Mouse (Mus musculus): ENCODE results near the gene Bpifc. TPM values are rescaled to one million over a fixed set of nuclear protein-coding genes. Genes with fewer than 3 reads are reported as not detected.
"Not testable (repeated sequence)": the region's sequence is repeated elsewhere in the genome, so short reads cannot be mapped to it uniquely, and the experiment has no call there.

The Bpifc gene
- under 1 TPM in 2 of 4 experiments, not detected in 2; 0.75 to 0.87 TPM for total RNA-seq (2022)

DNA sequence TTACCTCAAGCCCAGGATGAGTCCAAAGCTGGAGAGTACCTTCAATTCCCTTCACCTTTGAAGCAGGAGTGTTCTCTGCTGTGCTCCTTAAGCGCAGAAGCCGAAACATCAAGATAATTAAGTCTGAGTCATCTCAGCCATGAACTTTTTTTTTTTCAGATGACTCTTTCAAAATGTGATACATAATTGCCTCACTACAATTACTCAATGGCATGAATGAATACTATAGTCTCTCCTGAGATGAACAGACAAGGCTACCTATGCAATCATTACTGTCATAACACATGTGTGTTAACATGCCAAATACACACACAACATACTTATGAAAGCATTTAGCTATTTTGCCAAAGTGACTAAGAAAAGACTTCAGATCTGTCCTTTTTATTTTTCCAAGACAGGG lies at the start of gene Bpifc:
Gene Bpifc, minus strand, starts transcription at position 115 of the 400 bp plus-strand sequence.
- DNase-seq: no peak

DNA sequence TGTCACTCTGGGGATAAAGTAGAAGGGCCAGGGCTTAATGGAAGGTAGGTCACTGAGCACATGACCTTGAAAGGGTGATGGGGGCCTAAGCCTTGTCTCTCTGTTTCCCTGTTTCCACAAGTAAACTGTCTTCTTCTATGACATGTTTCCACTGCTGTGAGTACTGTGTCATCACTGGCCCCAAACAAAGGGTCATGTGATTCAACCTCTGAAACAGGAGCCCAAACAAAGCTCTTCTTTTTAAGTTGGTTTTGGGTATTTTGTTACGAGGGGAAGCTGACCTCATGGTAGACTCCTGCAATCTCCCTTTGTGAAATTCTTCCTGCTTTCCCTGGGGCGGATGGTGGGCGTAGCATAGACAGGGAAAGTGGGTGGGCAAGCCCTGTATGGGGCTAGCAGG lies 48.6 kb upstream of the Bpifc start:
- no peak for DNase-seq

- DNase-seq: no peak
Observed at GRCm38 (mm10) chr10:86057712-86058111, 46.0 kb upstream of the Bpifc start.

DNA sequence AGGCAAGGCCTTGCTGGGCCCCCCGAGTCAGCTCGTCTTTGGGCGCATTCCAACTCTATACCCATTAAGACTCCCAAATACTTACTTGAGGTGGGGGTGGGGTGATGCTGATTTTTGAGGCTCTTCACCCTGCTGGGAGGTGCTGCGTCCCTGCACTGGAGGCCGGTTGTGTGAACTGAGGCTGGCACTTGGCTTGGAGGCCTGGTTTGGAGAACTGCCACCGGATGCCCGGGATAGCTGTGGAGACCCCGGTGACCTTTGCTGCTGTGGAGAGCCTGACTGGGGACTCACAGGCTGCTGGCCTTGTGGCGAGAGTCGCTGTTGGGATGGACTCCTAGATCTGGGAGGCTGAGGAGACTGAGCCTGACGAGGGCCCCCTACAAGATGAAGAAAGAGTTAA lies 45.6 kb upstream of the Bpifc start:
- no peak for DNase-seq

DNA sequence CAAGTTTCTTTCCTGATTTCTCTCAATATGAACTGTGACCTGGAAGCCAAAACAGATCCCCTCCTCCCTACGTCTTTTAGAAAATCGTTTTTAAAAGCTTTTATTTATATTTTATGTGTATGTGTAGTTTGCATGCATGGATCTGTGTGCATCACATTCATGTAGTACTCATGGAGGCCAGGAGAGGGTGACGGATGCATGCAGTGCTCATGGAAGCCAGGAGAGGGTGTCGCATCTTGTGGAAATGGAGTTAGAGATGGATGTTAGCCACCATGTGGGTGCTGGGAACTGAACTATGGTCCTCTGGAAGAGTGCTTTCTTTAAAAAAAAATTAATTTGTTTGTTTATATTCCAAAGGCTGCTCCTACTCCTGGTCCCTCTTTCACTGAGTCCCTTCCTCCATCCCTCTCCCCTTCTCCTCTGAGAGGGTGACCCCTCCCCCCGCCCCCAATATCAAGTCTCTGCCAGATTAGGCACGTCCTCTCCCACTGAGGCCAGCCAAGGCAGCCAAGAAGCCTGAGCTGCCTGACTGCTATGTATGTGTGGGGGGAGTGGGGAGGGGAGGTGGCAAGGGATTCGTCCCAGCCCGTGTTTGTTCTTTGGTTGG lies 44.7 kb upstream of the Bpifc start:
- DNase-seq: no peak

DNA sequence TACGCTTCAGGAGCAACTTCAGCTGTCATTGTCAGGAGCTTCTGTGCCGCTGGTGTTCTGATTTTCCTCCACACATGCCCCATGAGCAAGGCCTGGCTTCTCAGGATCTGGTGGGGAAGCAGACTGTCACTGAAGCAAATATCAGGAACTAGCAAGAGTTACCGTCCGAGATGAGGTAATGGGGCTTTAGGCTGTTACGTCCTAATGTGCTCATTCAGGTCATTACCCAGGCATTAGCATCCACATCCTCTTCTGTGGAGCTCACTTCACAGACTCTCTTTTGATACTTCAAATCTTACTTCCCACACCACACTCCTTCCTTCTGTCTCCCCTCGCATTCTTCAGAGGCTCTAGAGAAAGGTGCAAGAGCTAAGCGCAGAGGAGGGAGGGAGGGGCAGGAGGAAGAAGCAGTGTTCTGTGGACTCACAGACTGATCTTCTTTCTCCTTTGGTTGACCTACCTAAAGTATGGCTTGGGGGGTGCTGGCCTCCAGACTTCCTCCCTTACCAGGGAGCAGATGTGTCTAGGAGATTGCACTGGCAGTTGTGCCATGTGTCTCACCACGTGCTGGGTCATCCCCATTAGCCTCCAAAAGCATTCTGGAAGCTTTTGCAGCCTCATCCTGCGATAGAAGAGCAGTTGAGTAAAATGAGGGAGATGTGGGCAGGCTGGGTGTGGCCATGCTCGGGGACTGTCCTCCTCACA lies 41.3 kb upstream of the Bpifc start:
- no peak for DNase-seq

- no peak for DNase-seq
Observed at GRCm38 (mm10) chr10:86050522-86050921, 38.8 kb upstream of the Bpifc start.

- DNase-seq: no peak
Observed at GRCm38 (mm10) chr10:86047786-86048185, 36.1 kb upstream of the Bpifc start.

DNA sequence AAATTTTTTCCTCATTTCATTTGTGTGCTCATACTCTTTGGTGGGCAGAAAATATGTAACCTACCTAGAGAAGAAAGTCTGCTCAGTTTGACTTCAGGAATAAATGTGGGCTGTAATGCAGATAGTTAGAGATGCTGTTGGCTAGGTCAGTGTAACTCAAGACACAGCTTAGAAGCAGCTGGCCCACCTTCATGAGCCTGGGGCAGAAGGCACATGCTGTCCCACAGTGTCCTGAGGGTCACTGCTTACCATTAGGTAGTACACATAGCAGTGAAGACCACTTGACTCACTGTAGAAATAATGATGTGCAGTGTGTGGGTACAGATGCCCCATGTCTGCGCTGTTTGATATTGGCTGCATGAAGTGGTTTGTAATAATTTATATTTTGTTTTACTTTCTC lies 34.7 kb upstream of the Bpifc start:
- DNase-seq: no peak

DNA sequence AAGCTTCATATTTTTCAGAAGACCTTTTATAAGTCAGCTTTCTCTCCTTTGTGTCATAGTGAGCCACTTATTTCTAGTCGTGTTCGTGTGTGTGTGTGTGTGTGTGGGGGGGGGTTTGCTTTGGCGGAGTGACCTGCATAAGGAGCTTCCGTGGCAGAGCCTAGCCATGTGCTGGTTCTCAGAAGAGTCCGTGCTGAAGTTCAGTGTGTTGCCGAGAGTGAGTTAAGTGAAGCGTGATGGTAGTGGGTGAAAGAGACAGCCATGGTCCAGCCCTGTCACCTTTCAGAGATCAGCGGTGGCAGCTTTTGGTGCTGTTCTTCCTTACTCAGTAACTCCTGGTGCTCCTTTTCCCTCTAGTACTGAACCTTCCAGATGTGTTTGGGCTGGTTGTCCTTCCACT lies 32.4 kb upstream of the Bpifc start:
- no peak for DNase-seq

- DNase-seq: no peak
Observed at GRCm38 (mm10) chr10:86043651-86044050, 32.0 kb upstream of the Bpifc start.

DNA sequence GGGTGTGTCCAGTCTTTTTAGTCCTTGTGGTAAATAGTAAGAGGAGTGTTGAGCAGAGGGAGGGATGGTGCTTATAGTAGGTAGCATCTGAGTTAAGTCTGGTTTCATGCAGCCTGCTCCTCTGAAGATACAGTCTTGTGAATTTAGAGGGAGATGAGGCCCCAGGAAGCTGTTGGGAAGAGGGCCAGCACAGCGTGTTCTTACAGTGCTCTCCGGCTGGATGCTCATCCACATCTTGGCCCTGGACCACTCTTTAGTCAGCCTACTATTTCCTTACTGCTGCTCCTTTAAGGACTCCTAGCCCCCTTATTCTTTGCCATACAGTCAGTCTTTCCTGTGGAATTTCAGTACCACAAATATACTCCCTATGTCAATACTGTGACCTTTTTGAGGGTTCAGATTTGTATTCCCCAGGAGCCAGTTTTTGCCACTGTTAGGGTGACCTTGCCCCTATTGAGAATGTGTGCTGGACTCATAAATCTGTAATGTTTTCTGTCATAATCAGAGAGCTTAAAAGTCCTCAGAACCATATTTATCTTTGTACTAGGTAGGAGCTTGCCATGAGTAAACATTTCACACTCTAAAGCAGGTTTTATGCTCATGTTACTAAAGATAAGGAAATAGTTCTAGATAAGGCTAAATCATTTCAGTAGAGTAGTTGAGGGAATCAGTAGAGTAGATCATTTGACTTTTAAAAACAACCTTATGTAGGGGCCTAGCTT lies 22.5 kb upstream of the Bpifc start:
- no peak for DNase-seq

DNA sequence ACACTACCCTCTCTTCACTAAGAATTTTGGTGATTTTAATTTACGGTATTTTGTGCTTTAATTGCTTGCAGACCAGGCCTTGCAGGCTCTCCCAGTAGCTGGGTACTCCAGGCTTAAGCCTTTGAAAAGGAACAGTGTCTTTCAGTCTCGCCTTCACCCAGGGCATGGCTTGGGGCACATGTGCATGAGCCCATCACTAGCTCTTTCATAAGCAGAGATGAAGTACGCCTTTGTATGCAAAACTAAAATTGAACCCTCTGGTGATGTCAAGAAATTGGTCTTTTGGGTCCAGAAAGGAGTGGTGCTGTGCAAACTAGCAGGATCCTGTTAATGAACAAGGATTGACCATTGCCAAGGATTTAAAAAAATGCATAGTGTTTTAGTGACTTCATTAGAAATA lies 20.8 kb upstream of the Bpifc start:
- no peak for DNase-seq

GRCm38 (mm10) chr10:86030743-86031142 lies 19.0 kb upstream of the Bpifc start:
- DNase-seq: no peak

GRCm38 (mm10) chr10:86026807-86027206 lies 15.1 kb upstream of the Bpifc start:
- DNase-seq: not testable (repeated sequence)

GRCm38 (mm10) chr10:86026354-86026753 lies 14.7 kb upstream of the Bpifc start:
- no peak for DNase-seq

GRCm38 (mm10) chr10:86025906-86026305 lies 14.2 kb upstream of the Bpifc start:
- DNase-seq: no peak

GRCm38 (mm10) chr10:86023149-86023548 lies 11.5 kb upstream of the Bpifc start:
- no peak for DNase-seq

- no peak for DNase-seq
Observed at GRCm38 (mm10) chr10:86022474-86022816, 10.8 kb upstream of the Bpifc start.

DNA sequence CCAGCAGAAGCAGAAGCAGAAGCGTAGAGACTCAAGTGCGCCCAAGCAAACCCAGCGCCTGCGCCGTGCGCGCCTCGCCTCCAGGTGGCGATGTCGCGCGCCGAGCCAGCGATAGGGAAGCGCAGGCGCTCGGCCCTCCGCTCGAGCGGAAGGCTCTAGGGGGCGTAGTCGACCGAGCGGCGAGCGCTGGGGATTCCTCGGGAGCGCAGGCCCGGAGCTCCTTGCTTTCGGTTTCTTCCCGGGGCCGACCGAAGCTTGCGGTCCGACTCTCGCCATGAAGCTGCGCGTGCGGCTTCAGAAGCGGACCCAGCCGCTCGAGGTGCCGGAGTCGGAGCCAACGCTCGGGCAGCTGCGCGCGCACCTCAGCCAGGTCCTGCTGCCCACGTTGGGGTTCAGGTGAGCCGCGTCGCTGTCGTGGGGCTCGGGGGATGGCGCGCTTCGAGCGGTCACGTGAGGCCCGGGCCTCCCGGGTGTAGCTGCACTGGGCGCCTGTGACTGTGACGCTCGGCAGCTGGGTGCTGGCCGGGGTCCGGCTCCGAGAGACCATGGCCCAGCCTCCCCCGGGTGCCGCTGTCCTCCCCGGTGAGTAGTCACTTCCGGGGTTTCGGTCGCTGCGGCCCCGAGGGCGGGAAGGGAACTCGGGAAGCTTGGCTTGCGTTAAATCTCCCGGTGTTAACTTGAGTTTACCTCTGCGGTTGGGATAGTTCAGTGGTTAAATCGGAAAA lies 10.2 kb upstream of the Bpifc start, which contains the start of gene Fbxo7:
Gene Fbxo7, plus strand, starts transcription at position 224 of the 725 bp plus-strand sequence.
- peak; percentile 78 for DNase-seq

DNA sequence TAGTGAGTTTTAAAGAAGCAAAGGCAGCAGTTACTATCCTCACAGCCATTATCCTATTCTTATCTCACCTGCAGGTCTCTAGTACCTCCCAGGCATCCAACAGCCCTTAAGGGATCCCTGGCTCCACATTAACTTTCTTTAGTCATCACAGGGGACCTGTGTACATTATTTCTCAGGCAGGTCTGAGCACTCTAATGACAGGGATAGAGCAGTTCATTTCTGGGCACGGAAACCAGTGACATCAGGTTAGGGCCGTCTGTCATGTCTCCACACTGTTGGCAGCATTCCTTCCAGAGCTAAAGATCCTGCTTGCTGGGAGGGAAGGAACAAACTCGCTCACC lies 9.7 kb upstream of the Bpifc start:
- no peak for DNase-seq

GRCm38 (mm10) chr10:86018813-86019212 lies 7.1 kb upstream of the Bpifc start:
- no peak for DNase-seq

DNA sequence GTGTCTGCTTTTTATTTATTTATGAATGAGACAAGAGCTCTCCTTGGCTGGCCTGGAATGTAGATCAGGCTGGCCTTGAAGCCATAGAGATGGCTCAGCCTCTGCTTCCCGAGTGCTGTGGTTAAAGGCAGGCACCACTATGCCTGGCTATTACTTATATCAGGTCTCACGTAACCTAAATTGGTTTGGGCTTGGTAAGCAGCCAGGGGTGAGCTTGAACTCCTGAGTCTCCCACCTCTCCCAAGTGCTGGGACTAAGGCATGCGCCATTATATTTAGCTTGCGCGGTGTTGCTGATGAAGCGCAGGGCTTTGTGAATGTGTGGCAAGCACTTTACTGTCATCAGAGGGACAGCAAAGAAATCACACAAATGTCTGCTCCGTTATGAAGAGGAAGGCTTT lies 6.1 kb upstream of the Bpifc start:
- DNase-seq: no peak
